9 mouse cellular contexts compared by ENCODE assay signal in the genomic region with DNA sequence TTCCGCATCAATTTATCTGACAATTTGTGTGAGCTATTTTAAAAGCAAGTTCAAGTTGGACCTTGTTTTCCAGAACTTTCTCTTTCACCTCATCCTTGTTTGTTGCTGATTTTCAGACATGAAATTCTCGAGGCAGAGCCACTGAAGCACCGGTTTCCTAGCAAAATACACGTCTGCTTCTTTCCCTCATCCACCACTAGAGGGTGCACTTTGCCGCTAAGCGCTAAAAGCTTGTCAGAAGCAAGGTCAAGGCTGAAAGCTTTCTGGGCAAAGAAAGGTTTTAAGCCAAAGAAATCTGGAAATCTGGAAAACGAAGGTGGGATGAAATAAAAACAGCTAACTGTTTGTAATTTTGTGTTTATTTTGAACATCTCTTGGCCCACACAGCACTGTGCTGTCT. TPM values are rescaled to one million over a fixed set of nuclear protein-coding genes. Genes with fewer than 3 reads are reported as not detected.
A peak's percentile ranks its signal among the peaks of the same experiment; 100 is the strongest.
DNase-seq lines count a peak whose midpoint lies in the region; ATAC-seq and TF ChIP-seq lines count a peak whose summit lies in the region.
"Had no signal": no experiment of that assay in that cellular context is flagged by ENCODE, and none has a peak within 500 bp of the region (broad histone marks: within the 10 kb centered on the region; RNA-seq: fewer than 3 reads in every experiment).

No protein-coding gene starts in this region.

- intact Hi-C loops in left cerebral cortex, postnatal 4 days (cut with DNase I): loop anchor here (5.0 kb wide), 1 partner anchor 123 kb away; no protein-coding TSS in a partner anchor

- H3K9ac ChIP-seq in kidney, embryonic 14.5 days (ENCODE audit: low read depth, low read length): no peak overlapping the region
- no peak overlapping the region for H3K9ac ChIP-seq in hindbrain, postnatal 0 days (replicated peaks; ENCODE audit: low read length)
- H3K9ac ChIP-seq: heart, embryonic 13.5 days had no signal

- DNase-seq in kidney, adult 2 months: peak; percentile 81
- DNase-seq in adrenal gland, postnatal 10 days: peak; percentile 86
- peak; percentile 77 for DNase-seq in embryo, embryonic 9.5 days (ENCODE audit: extremely low spot score)
- peak; percentile 96 for DNase-seq in hindbrain, postnatal 0 days (ENCODE audit: low spot score)
- peak; percentile 83 for DNase-seq in left cerebral cortex, postnatal 4 days
- peak; percentile 94 for DNase-seq in retina, embryonic 14.5 days (ENCODE audit: low spot score)
- DNase-seq in thymus, postnatal 36 days: peak; percentile 63 to 65

- H3K4me3 ChIP-seq in kidney, adult 2 months (ENCODE audit: insufficient read depth, low read depth, low read length): no peak overlapping the region
- no peak overlapping the region for H3K4me3 ChIP-seq in kidney, embryonic 14.5 days (ENCODE audit: low read length)
- no peak overlapping the region for H3K4me3 ChIP-seq in hindbrain, postnatal 0 days (ENCODE audit: low read length)
- H3K4me3 ChIP-seq: heart, embryonic 13.5 days had no signal

- no peaks in the 10 kb centered on the region for H3K36me3 ChIP-seq in kidney, adult 2 months (ENCODE audit: control insufficient read depth, insufficient read depth, low read length)
- no peaks in the 10 kb centered on the region for H3K36me3 ChIP-seq in kidney, embryonic 14.5 days (ENCODE audit: control insufficient read depth, insufficient read depth, low read length)
- H3K36me3 ChIP-seq in hindbrain, postnatal 0 days (ENCODE audit: insufficient read depth, low read length): no peaks in the 10 kb centered on the region
- H3K36me3 ChIP-seq: heart, embryonic 13.5 days had no signal

- H3K4me1 ChIP-seq in kidney, adult 2 months (ENCODE audit: control insufficient read depth, insufficient read depth, low read length): no peaks in the 10 kb centered on the region
- peaks cover 8% of the 10 kb centered on the region for H3K4me1 ChIP-seq in kidney, embryonic 14.5 days (ENCODE audit: control insufficient read depth, insufficient read depth, low read length)
- H3K4me1 ChIP-seq in hindbrain, postnatal 0 days (ENCODE audit: insufficient read depth, low read length): no peaks in the 10 kb centered on the region

- no peaks in the 10 kb centered on the region for H3K9me3 ChIP-seq in kidney, embryonic 14.5 days (ENCODE audit: control insufficient read depth, low read length)
- no peaks in the 10 kb centered on the region for H3K9me3 ChIP-seq in hindbrain, postnatal 0 days (ENCODE audit: low read length)
- H3K9me3 ChIP-seq: heart, embryonic 13.5 days had no signal

- WGBS in kidney, adult 2 months: 8% methylated on average over 7 of the region's 7 CpGs
- WGBS in kidney, embryonic 14.5 days: 8% methylated on average over 7 of the region's 7 CpGs
- WGBS in hindbrain, postnatal 0 days: 8% methylated on average over 7 of the region's 7 CpGs

- no peak for ATAC-seq in kidney, embryonic 14.5 days (ENCODE audit: low FRiP score, low TSS enrichment)
- no peak for ATAC-seq in hindbrain, postnatal 0 days

- no peak for TF ChIP-seq POLR2A in kidney, adult 2 months (IDR thresholded peaks at IDR 0.05; ENCODE audit: low read depth, low read length)

- no peak overlapping the region for H3K4me2 ChIP-seq in kidney, embryonic 14.5 days (replicated peaks; ENCODE audit: low read depth, low read length)
- H3K4me2 ChIP-seq in hindbrain, postnatal 0 days (ENCODE audit: low read depth, low read length): no peak overlapping the region
- H3K4me2 ChIP-seq: heart, embryonic 13.5 days had no signal

- TF ChIP-seq CTCF in kidney, adult 2 months (conservative IDR thresholded peaks at IDR 0.05; ENCODE audit: insufficient read depth, insufficient read length, low read depth, low read length): peak; percentile 92
- peak; percentile 97 for TF ChIP-seq CTCF in hindbrain, postnatal 0 days (IDR thresholded peaks at IDR 0.05; ENCODE audit: low read depth)

- H3K27ac ChIP-seq in kidney, adult 2 months (ENCODE audit: insufficient read depth, low read depth, low read length): no peak overlapping the region
- H3K27ac ChIP-seq in kidney, embryonic 14.5 days (ENCODE audit: low read depth, low read length): no peak overlapping the region
- no peak overlapping the region for H3K27ac ChIP-seq in hindbrain, postnatal 0 days
- H3K27ac ChIP-seq: heart, embryonic 13.5 days had no signal

- H3K27me3 ChIP-seq in kidney, adult 2 months (replicated peaks; ENCODE audit: control insufficient read depth, insufficient read depth, low read length): no peaks in the 10 kb centered on the region; the same call in 1 of the 2 replicates
- H3K27me3 ChIP-seq in kidney, embryonic 14.5 days (ENCODE audit: control insufficient read depth, insufficient read depth, low read length): no peaks in the 10 kb centered on the region; the same call in 1 of the 2 replicates
- H3K27me3 ChIP-seq in hindbrain, postnatal 0 days (ENCODE audit: insufficient read depth, low read length): no peaks in the 10 kb centered on the region

RNA-seq across cellular contexts. Expression of a gene that starts 27.0 kb away (rescaled TPM):
- 0.61 and 0.83 TPM in 2 replicates for polyA plus RNA-seq in kidney, adult 2 months (2012; rRNA removed)
- polyA plus RNA-seq in kidney, embryonic 14.5 days (2014; fragmentation: Nextera tagmentation; extraction: Ambion mirVana): 40.6 and 50.3 TPM in 2 replicates
- total RNA-seq in adrenal gland, postnatal 10 days (2021): 1 to 10 TPM; 5.1 to 6.6 TPM
- 4.5 and 5.3 TPM in 2 replicates for total RNA-seq in hindbrain, postnatal 0 days (2014; rRNA removed)
- 9.7 and 10.2 TPM in 2 replicates for polyA plus RNA-seq in hindbrain, postnatal 0 days (2015; fragmentation: Nextera tagmentation; extraction: Ambion mirVana)
- total RNA-seq in left cerebral cortex, postnatal 4 days (2021): 1 to 10 TPM; 2.3 to 3.0 TPM

RNA-seq across cellular contexts. Expression of a gene that starts 33.6 kb away (rescaled TPM):
- polyA plus RNA-seq in kidney, adult 2 months (2012; rRNA removed): 5.6 and 5.8 TPM in 2 replicates
- polyA plus RNA-seq in kidney, embryonic 14.5 days (2014; fragmentation: Nextera tagmentation; extraction: Ambion mirVana): 4.8 and 7.6 TPM in 2 replicates
- total RNA-seq in adrenal gland, postnatal 10 days (2021): 10 to 100 TPM; 16.7 to 32.8 TPM
- total RNA-seq in hindbrain, postnatal 0 days (2014; rRNA removed): 26.6 and 36.6 TPM in 2 replicates
- polyA plus RNA-seq in hindbrain, postnatal 0 days (2015; fragmentation: Nextera tagmentation; extraction: Ambion mirVana): 12.5 and 12.9 TPM in 2 replicates
- 10 to 100 TPM; 61.4 to 62.1 TPM for total RNA-seq in left cerebral cortex, postnatal 4 days (2021)
